Mouse (Mus musculus) lung, adult 2 months (tissue): Measurements from ENCODE around the gene Klrc3. TPM values are rescaled to one million over a fixed set of nuclear protein-coding genes. Genes with fewer than 3 reads are reported as not detected.
"Not testable (repeated sequence)": the region's sequence is repeated elsewhere in the genome, so short reads cannot be mapped to it uniquely, and the experiment has no call there.

Source experiments
- DNase-seq: peaks from one replicate; pipeline ENCODE4 v3.0.0; 2022
- H3K4me1 ChIP-seq: fragments of 200-500 bp; 2 replicates; pipeline ENCODE4 v1.6.1; 2011; ENCODE audit warnings: low read length; ENCODE audit not compliant: control insufficient read depth, insufficient read depth
- H3K4me3 ChIP-seq: fragments of 200-500 bp; replicated peaks from 2 replicates; pipeline ENCODE3; 2011; ENCODE audit warnings: low read depth, mild to moderate bottlenecking, control low read depth, low read length; ENCODE audit errors: extremely low read depth
- CTCF ChIP-seq: fragments of 200-500 bp; IDR thresholded peaks from 2 replicates; pipeline ENCODE4 v1.5.1; 2011; ENCODE audit warnings: mild to moderate bottlenecking, low read length, control low read depth; ENCODE audit not compliant: insufficient read depth
- POLR2A ChIP-seq: fragments of 200-500 bp; IDR thresholded peaks from 2 replicates; pipeline ENCODE4 v1.6.1; 2011; ENCODE audit warnings: low read depth, mild to moderate bottlenecking, control low read depth, low read length, borderline replicate concordance; ENCODE audit errors: extremely low read depth
- WGBS: fragments of 180-500 bp; shearing (Covaris S2); methylation state at CpG from one replicate; pipeline ENCODE4 v1.1.7; 2018; 5-methylcytosine and 5-hydroxymethylcytosine counted together
- polyA plus RNA-seq: library from polyadenylated mRNA; depleted of rRNA; stranded (reverse); fragments of >200 nt; gene quantifications from 2 replicates; pipeline ENCODE4 v1.2.3, GENCODE M21; 2012; rRNA removed

The Klrc3 gene
- 0.66 TPM in 1 of 2 replicates, not detected in the other for polyA plus RNA-seq

DNA sequence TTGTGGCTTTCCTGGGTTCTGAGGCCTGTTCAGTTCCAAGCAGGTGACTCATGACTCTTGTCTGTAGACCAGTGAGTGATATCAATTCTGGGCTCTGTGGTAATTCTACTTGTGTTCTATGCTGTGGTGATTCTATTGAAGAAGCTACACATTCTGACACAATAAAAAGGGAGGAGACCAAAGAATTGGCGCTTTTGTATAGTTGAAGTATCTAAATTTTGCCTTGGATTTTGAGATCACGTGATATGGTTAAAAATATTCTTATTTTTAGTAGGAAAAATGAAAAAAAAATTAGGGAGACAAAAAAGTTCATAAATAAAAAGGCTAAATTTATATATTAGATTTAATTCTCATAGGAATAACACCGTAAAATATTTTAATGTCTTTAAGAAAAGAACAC, at the start of gene Klrc3:
Gene Klrc3, minus strand, starts transcription at position 101 of the 400 bp plus-strand sequence.
- 74% methylated on average over 3 of the region's 3 CpGs for WGBS
- DNase-seq, H3K4me1 ChIP-seq, H3K4me3 ChIP-seq: not testable (repeated sequence)

DNA sequence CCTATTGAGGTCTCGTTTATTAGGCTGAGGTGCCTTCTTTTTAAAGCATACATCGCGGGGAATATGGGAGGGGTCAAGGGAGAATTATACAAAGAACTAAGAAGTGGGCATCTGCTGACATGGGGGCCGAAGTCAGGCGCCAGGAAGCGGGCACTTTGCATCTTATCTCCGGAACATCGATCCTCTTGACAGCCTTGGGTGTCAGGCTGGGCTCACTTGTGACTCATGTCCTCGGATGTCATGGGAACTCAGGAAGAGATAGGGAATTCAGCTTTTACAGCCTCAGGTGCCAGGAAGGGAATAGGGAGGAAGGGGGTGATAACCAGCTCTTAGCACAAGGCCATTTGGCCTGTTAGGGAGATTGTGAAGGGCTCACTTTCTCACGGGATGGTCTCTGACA, 48.3 kb upstream of the Klrc3 start:
- H3K4me3 ChIP-seq, H3K4me1 ChIP-seq, DNase-seq: not testable (repeated sequence)
- WGBS: 70% methylated on average over 10 of the region's 10 CpGs

DNA sequence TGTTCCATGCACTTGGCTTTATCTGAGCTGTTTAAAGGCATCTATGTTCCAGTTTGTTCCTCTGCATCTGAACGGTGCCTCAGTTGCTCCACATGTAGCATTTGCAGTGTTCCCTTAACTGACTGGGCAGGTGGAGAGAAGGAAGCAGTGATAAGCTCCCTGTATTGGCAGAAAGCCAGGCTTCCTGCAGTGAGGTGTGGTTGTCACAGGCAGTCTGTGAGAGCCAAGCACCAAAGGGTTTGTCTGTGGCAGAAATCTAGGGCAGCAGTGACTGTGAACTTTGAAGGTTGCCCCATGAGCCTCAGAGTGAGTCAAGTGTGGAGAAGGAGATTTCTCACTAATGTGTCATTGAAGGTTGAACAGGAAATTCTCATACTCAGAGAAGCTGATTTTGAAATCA, 37.2 kb upstream of the Klrc3 start:
- WGBS: 69% methylated on average over 1 of the region's 1 CpGs
- H3K4me1 ChIP-seq: no peaks in the 10 kb centered on the region
- H3K4me3 ChIP-seq: no peak overlapping the region
- DNase-seq: no peak
- TF ChIP-seq CTCF (no peak), POLR2A (no peak)

DNA sequence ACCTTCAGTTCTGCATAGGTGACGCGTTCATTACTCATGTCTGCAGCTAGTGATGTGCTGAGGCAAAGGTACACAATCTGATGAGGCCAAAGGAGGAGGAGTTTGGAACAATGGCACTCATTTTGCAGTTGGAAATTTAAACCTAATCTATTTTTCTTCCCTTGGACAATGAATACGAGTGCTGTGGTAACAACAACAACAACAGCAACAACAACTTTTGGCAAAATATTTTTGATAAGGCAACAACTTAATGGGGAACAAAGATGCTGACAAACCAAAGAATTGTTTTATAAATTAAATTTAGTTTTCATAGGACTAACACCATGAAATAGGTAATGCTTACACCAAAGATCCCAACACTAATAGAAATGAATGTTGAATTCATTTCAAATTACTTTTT, 35.7 kb upstream of the Klrc3 start, which contains the start of gene Klrc1:
Gene Klrc1, minus strand, starts transcription at position 101 of the 400 bp plus-strand sequence.
- 70% methylated on average over 3 of the region's 3 CpGs for WGBS
- no peaks in the 10 kb centered on the region for H3K4me1 ChIP-seq
- no peak within 1 kb of the TSS for H3K4me3 ChIP-seq
- no peak for DNase-seq
- TF ChIP-seq CTCF: no peak
- no peak for TF ChIP-seq POLR2A

DNA sequence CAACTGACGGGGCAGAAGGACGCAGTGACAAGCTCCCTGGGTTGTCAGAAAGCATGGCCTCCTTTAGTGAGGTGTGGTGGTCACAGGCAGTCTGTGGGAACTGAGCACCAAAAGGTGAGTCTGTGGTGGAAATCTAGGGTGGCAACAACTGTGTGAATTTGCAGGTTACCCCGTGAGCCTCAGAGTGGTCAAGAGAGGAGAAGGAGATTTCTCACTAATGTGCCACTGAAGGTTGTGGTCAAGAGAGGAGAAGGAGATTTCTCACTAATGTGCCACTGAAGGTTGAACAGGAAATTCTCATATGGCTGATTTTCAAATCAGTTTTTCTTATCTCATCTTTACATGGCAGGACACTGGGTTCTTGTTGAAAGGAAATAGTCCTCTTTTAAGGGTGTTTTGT, 18.2 kb upstream of the Klrc3 start:
- not testable (repeated sequence) for H3K4me1 ChIP-seq, DNase-seq, H3K4me3 ChIP-seq
- WGBS: 67% methylated on average over 1 of the region's 3 CpGs

DNA sequence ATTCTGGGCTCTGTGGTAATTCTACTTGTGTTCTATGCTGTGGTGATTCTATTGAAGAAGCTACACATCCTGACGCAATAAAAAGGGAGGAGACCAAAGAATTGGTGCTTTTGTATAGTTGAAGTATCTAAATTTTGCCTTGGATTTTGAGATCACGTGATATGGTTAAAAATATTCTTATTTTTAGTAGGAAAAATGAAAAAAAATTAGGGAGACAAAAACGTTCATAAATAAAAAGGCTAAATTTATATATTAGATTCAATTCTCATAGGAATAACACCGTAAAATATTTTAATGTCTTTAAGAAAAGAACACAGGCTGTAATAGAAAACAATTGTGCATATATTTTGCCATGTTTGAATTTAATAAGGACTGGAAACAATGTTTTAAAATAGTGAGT, 17.5 kb upstream of the Klrc3 start, which contains the start of gene Klrc2:
Gene Klrc2, minus strand, starts transcription at position 101 of the 400 bp plus-strand sequence.
- H3K4me1 ChIP-seq, H3K4me3 ChIP-seq, DNase-seq: not testable (repeated sequence)
- WGBS: 67% methylated on average over 4 of the region's 4 CpGs

DNA sequence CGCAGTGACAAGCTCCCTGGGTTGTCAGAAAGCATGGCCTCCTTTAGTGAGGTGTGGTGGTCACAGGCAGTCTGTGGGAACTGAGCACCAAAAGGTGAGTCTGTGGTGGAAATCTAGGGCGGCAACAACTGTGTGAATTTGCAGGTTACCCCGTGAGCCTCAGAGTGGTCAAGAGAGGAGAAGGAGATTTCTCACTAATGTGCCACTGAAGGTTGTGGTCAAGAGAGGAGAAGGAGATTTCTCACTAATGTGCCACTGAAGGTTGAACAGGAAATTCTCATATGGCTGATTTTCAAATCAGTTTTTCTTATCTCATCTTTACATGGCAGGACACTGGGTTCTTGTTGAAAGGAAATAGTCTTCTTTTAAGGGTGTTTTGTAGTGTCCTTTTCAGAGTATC, 917 bp upstream of the Klrc3 start:
- WGBS: no CpG with 5 or more reads among the region's 3 CpGs
- H3K4me3 ChIP-seq, DNase-seq, H3K4me1 ChIP-seq: not testable (repeated sequence)

DNA sequence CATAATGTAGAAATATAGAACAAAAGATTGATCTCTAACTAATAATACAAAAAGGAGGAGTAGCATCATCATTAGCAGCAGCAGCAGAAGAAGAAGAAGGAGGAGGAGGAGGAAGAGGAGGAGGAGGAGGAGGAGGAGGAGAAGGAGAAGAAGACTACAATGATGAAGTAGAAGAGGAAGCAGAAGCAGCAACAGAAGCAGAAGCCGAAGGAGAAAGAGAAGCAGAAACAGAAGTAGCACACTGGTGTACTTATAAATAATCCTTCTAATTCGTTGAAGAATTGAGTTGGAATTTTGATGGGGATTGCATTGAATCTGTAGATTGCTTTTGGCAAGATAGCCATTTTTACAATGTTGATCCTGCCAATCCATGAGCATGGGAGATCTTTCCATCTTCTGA, 12.1 kb downstream of the Klrc3 start:
- H3K4me3 ChIP-seq, H3K4me1 ChIP-seq, DNase-seq: not testable (repeated sequence)
- 84% methylated on average over 2 of the region's 2 CpGs for WGBS

DNA sequence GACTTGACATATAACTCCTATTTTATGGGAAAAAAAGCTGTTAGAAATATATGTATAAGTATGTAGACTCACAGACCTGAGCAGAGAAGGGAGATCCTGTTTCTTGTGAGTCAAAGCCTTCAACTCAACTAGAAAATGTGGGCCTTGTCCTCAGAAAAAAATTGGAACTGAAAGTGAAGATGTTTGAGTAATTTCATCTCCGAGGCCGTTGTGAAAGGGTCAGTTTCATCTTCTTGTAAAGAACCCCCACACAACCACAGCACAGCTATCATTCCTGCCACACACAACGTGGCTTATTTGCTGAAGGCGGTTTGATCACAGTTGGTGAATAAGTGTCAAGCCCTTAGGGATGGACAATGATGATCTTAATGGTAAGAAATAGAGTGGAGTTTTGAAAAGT, 19.4 kb downstream of the Klrc3 start, which contains the start of gene Klrk1:
Gene Klrk1, minus strand, starts transcription at position 130 of the 400 bp plus-strand sequence.
- TF ChIP-seq CTCF: no peak
- TF ChIP-seq POLR2A: no peak
- H3K4me1 ChIP-seq: no peaks in the 10 kb centered on the region
- DNase-seq: no peak
- no peak within 1 kb of the TSS for H3K4me3 ChIP-seq
- 71% methylated on average over 4 of the region's 4 CpGs for WGBS

DNA sequence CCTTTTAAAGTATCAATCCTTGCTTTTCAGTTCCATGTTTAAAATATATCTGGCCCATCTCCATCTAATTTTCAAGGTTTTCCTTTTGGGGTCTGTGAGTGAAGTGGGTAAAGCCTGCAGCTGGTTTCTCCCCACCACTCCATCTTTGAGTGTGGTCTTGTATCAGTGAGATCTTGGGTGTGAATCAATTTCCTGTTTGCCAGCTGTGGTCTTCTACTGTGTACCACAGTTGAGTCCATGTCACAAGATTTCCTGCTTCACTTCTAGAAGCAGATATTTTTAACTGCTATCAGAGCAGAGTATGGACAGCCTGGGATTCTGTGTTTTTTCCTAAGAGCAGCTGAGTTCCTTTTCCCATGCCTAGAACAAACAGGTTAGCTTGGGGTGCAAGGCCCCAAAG, 34.8 kb downstream of the Klrc3 start:
- Histone ChIP-seq H3K4me3 (no peak overlapping the region), H3K4me1 (no peaks in the 10 kb centered on the region)
- DNase-seq: no peak
- TF ChIP-seq POLR2A (no peak), CTCF (no peak)

DNA sequence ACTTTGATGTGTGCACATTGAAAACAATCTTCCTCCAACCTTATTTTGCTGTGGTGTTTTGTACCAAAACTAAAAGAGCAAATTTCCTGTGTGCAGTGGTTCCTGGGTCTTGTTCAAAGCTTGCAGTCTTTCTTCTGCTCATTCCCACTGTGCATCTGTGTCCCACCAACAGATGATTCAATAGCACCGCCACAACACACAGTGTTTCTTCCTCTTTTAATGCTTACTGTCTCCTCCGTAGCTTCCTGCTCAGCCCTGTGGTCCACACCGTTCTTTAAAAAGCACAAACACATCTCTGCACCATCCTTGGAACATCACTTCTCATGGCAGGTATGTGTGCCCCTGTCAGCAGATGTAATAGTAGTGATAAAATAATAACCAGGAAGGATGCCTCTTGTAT, 51.6 kb downstream of the Klrc3 start, which contains the start of gene Klrd1:
Gene Klrd1, plus strand, starts transcription at position 275 of the 400 bp plus-strand sequence.
- Histone ChIP-seq H3K4me3 (no peak within 1 kb of the TSS), H3K4me1 (no peaks in the 10 kb centered on the region)
- 59% methylated on average over 3 of the region's 3 CpGs for WGBS
- no peak for DNase-seq
- TF ChIP-seq POLR2A (no peak), CTCF (no peak)

Other genes starting within 250 kb of the Klrc3 start
- gene Clec1b, start 246.0 kb downstream of the Klrc3 start, polyA plus RNA-seq: 1.9 and 2.7 TPM in 2 replicates
- gene Clec9a, start 234.5 kb downstream of the Klrc3 start, polyA plus RNA-seq: 2.2 and 2.7 TPM in 2 replicates
- gene Clec1a, start 191.3 kb downstream of the Klrc3 start, polyA plus RNA-seq: 30.1 and 38.1 TPM in 2 replicates
- gene Olr1, start 136.2 kb downstream of the Klrc3 start, polyA plus RNA-seq: 2.5 and 3.3 TPM in 2 replicates
- gene Tmem52b, start 130.8 kb downstream of the Klrc3 start, polyA plus RNA-seq: 0.17 and 0.26 TPM in 2 replicates
- 101 and 107 TPM in 2 replicates for gene Gabarapl1, start 110.2 kb downstream of the Klrc3 start, polyA plus RNA-seq
- gene Klre1, start 65.4 kb downstream of the Klrc3 start, polyA plus RNA-seq: 0.63 and 0.67 TPM in 2 replicates
- gene Klrd1, start 51.6 kb downstream of the Klrc3 start, polyA plus RNA-seq: 1.2 and 1.4 TPM in 2 replicates
- gene Klrk1, start 19.5 kb downstream of the Klrc3 start, polyA plus RNA-seq: 0.49 and 0.68 TPM in 2 replicates
- 0.52 and 0.76 TPM in 2 replicates for gene Klrc2, start 17.4 kb upstream of the Klrc3 start, polyA plus RNA-seq
- 0.68 and 0.75 TPM in 2 replicates for gene Klrc1, start 35.6 kb upstream of the Klrc3 start, polyA plus RNA-seq
- gene Klri1, start 73.8 kb upstream of the Klrc3 start, polyA plus RNA-seq: not detected in 2 replicates
- 0.20 and 0.28 TPM in 2 replicates for gene Klri2, start 97.1 kb upstream of the Klrc3 start, polyA plus RNA-seq
- not detected in 2 replicates for gene Gm156, start 140.9 kb upstream of the Klrc3 start, polyA plus RNA-seq
- not detected in 2 replicates for gene Gm17631, start 219.3 kb upstream of the Klrc3 start, polyA plus RNA-seq
- 0.22 TPM in 1 of 2 replicates, not detected in the other for gene Klra17, start 233.3 kb upstream of the Klrc3 start, polyA plus RNA-seq